ENCODE assay signal across 18 mouse cellular contexts in the genomic region with DNA sequence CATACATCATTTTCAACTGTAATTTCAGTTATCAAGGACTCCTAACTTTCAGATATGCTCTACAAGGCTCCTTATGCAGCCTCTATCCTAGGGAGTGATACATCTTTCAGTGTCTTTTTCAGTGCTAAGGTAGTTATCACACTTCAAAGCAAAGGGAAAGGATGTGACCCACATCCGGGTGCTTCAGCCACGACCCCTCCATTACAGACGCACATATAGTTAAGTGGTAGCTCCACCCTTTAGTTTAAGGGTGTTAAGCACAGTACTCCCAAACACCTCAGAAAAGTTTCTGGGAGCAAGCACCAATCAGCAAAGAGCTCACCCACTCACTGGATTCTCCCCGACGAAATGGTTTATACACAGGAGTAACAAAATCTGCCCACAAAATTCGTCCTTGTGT.
"Had no signal": no experiment of that assay in that cellular context is flagged by ENCODE, and none has a peak within 500 bp of the region (broad histone marks: within the 10 kb centered on the region; RNA-seq: fewer than 3 reads in every experiment).

No protein-coding gene starts in this region.

- H3K4me1 ChIP-seq: kidney, embryonic 15.5 days; limb, embryonic 12.5 days; liver, embryonic 13.5 days; lung, embryonic 15.5 days; midbrain, embryonic 15.5 days had no signal

- H3K27ac ChIP-seq: kidney, embryonic 15.5 days; limb, embryonic 12.5 days; liver, embryonic 13.5 days; lung, embryonic 15.5 days; macrophage; midbrain, embryonic 15.5 days; stomach, postnatal 0 days had no signal

- H3K4me3 ChIP-seq: kidney, embryonic 15.5 days; limb, embryonic 12.5 days; liver, embryonic 13.5 days; lung, embryonic 15.5 days; megakaryocyte, embryonic 14.5 days; midbrain, embryonic 15.5 days had no signal

- H3K9ac ChIP-seq: kidney, embryonic 15.5 days; limb, embryonic 12.5 days; liver, embryonic 13.5 days; liver, postnatal 0 days; lung, embryonic 15.5 days; midbrain, embryonic 15.5 days had no signal

- H3K27me3 ChIP-seq: kidney, embryonic 15.5 days; limb, embryonic 12.5 days; liver, embryonic 13.5 days; lung, embryonic 15.5 days; midbrain, embryonic 15.5 days had no signal

- DNase-seq: kidney, adult 2 months; kidney, postnatal 14 days; layer of hippocampus, adult 9-11 months; layer of hippocampus, postnatal 36 days; liver; liver, embryonic 13.5 days; liver, postnatal 0 days; lung, postnatal 14 days; right cerebral cortex, adult 18-20 months; right cerebral cortex, postnatal 25 days had no signal

- H3K9me3 ChIP-seq: kidney, embryonic 15.5 days; limb, embryonic 12.5 days; liver, embryonic 13.5 days; lung, embryonic 15.5 days; megakaryocyte, embryonic 14.5 days; midbrain, embryonic 15.5 days had no signal

- H3K4me2 ChIP-seq: kidney, embryonic 15.5 days; limb, embryonic 12.5 days; liver, embryonic 13.5 days; lung, embryonic 15.5 days; midbrain, embryonic 11.5 days; midbrain, embryonic 15.5 days had no signal

- ATAC-seq: liver, postnatal 0 days; midbrain, embryonic 15.5 days had no signal
